Mouse (Mus musculus): ENCODE data around the gene Wdr19.
"Not testable (repeated sequence)": the region's sequence is repeated elsewhere in the genome, so short reads cannot be mapped to it uniquely, and the experiment has no call there.

GRCm38 (mm10) chr5:65289009-65289408 lies 89.5 kb downstream of the Wdr19 start:
- TF ChIP-seq POLR2A (IDR thresholded peaks at IDR 0.05; ENCODE audit: low read depth, low read length); CTCF (conservative IDR thresholded peaks at IDR 0.05; ENCODE audit: insufficient read depth, insufficient read length, low read depth, low read length): not testable (repeated sequence)
